Mouse (Mus musculus) thymus, postnatal 10 days (tissue): ENCODE measurements around the gene Mum1.

Experiments used
- DNase-seq, 2 experiments: peaks; one replicate each; pipeline ENCODE4 v3.0.0; 2021; ENCODE audit warnings: low spot score in 2 of 2

Gene Mum1

GRCm38 (mm10) chr10:80250573-80250972 lies 24.3 kb downstream of the Mum1 start:
- no peak for DNase-seq

DNA sequence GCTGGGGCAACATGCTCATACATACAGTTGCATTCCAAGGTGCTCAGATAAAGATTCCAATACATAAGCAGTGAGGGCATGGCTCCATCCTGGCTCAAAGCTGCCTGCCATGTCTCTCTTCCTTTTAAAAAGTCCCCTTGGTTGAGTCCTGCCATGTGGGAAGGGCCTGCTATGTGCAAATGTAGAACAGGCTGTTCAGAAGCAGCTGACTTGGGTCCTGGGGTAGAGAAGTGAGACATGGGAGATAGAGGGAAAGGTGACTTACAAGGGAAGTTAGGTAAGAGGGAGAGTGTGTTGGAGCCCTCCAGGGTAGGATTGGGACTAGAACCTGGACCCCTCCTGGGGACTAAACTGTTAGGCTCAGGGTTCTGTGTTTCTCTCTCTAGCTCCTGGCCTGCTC lies 25.8 kb downstream of the Mum1 start:
- no peak for DNase-seq

- no peak for DNase-seq
These were observed 26.4 kb downstream of the Mum1 start for GRCm38 (mm10) chr10:80252493-80253274.

GRCm38 (mm10) chr10:80253551-80253950 lies 27.3 kb downstream of the Mum1 start:
- no peak for DNase-seq

GRCm38 (mm10) chr10:80254331-80255297 lies 28.4 kb downstream of the Mum1 start:
- DNase-seq, result no peak

DNA sequence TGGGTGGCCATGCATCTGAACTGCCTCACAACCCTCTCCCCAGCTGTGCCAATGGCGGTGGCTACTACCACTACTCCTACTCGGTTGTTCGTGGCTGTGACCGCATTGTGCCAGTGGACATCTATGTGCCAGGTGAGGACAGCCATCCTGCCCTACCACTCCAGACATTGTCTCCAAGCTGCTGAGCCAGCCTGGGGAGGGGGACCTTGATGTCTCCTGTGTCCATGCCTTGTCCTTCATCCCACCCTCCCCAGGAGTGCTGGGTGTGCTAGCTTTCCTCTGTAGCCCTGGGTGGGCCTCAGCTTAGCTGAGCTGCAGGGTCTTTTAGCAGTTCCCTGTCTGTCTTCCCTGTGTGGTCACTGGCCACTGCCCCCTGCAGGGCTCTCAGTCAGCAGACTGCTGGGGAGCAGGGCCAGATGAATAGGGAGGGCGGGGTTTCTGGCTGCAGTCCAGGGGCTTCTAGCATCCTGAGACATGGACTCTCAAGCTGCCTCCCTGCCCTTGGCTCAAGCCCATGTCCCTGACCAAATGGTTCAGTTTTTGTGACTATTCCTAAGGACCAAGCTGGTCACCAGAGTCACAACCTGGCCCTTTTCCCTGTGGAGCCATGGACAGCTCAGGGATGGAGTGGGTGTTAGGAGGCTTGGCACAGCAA lies 29.8 kb downstream of the Mum1 start:
- no peak for DNase-seq

DNA sequence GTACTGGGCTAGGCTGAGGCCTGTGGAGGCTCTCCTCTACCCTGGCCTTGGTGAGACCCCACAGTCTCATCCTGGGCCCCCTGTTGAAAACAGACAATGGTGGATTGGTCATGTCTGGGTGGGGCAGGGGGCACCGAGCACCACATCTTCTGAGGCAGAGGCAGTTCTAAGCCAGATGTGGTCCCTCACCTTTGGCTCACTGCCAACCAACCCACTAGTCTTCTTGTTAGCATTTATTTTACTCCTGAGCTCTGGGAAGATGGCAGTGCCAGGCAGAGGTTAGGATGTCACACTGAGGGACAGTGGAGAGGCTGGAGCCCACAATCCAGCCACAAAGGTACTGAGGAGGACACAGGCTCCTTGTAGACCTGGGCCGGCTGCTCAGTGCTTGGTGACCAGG lies 31.7 kb downstream of the Mum1 start:
- no peak for DNase-seq

DNA sequence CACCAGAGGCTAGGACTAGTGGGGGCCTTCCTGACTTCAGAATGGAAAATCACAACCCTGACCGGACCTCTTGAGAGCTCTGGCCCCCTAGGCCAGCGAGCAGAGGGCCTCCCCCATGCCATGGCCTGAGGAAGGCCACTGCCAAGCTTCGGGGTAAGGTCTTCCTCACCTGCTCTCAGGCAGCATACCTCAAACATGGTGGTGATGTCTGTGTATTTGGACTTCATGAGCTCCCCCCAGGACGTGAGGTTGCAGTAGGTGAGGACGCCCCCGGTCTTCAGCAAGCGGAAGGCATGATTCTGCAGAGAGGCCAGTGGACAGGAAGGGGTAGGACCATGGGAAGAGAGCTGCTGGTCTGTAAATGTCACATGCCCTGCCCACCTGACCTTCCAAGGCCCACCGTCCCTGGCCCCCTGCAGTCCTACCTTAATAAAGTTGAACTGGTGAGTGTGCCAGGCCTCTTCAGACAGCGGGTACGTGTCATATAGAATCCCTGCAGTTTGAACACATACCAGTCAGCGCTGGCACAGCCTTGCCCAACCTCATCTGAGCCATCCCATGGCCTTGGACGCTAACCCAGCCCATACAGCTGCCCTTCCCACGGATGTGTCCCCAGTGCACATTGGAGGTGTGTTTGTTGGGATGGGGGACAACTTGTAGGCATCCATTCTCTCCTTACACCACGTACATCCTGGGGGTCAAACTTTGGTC lies 32.7 kb downstream of the Mum1 start:
- DNase-seq, result no peak

GRCm38 (mm10) chr10:80259463-80259805 lies 33.2 kb downstream of the Mum1 start:
- no peak for DNase-seq

- no peak for DNase-seq
These were observed 33.8 kb downstream of the Mum1 start for GRCm38 (mm10) chr10:80259861-80260641.

DNA sequence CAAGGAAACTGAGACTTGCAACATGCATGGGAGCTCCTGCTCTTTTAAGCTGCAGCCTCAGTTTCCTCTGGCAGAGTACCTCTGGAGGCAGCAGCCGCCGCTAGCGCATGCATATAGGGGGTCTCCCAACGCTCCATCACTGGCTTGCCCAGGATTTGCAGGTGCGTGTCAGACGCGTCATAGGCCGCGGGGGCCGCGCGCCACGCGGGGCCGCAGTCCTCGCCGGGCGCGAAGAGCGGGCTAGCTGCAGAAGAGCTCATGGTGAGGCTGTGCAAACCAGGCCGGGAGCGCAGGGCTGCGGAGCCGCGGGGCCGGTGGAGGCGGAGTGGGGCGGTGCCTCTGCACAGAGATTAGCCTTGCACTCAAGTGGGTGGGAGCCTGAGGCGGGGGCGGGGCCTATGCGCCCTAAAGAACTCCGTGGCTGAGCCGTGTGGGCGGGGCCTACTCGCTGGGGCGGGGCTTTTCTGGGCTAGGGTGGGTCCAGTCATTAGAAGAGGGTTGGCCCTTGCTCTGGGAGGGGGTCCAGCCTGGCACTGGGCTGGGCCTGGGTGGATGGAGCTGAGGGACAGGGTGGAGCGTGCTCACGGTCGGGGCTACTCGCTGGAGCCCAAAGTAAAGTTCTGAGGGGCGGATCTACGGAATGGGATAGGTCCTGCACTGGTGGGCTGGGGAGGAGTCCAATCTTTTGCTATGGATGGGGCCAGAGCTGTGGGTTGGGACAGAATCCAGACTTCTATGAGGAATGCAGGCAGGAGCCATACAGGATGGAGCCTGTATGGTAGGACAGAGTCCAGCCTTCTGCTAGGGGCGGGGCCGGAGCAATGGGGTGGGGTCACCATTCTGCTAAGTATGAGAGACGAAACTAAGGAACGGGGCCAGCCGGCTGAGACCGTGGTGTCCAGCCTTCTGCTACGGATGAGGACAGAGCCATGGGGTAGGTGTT lies 34.7 kb downstream of the Mum1 start, which contains the start of the genes Gamt and Dazap1:
Gene Gamt, minus strand, starts transcription at position 371 of the 943 bp plus-strand sequence.
Gene Dazap1, plus strand, starts transcription at position 845 of the 943 bp plus-strand sequence.
- DNase-seq, result peak; percentile 79 to 86

DNA sequence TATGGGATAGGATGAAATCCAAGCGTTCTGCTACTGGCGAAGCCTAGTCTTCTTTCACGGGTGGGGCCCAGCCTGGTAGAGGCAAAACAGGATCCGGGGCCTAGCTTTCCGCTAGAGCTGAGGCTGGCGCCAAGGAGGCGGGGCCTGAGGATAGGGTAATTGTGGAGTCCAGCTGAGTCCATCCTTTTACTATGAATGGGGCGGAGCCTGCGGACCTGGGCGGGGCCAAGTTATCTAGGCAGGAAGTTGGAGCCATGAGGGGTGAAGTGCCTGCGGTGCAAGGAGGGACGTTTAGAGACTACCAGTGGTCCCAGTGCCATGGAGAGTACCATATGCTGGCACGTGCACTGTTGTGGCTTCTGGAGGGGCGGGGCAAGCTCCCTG lies 35.3 kb downstream of the Mum1 start:
- peak; percentile 49 to 58 for DNase-seq

DNA sequence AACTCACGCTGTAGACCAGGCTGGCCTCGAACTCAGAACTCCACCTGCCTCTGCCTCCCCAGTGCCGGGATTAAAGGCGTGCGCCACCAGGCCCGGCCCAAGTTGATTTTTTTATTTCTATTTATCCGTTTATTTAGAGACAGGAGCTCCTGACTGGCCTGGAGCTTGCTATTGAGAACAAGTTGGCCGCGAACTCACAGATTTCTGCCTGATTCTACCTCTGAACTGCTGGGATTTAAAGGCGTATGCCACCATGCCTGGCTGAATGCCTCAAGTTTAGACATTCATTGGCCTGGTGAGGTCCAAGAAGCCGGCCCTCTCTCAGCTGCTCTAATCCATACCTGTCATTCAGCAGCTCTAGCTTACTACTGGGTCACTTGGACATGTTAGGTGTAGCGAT lies 35.9 kb downstream of the Mum1 start:
- DNase-seq, result no peak

- no peak for DNase-seq
These were observed 36.6 kb downstream of the Mum1 start for GRCm38 (mm10) chr10:80262776-80263365.

- peak; percentile 99 for DNase-seq
These were observed 38.3 kb downstream of the Mum1 start for GRCm38 (mm10) chr10:80264341-80265148.

- no peak for DNase-seq
These were observed 38.9 kb downstream of the Mum1 start for GRCm38 (mm10) chr10:80265149-80265486.

DNA sequence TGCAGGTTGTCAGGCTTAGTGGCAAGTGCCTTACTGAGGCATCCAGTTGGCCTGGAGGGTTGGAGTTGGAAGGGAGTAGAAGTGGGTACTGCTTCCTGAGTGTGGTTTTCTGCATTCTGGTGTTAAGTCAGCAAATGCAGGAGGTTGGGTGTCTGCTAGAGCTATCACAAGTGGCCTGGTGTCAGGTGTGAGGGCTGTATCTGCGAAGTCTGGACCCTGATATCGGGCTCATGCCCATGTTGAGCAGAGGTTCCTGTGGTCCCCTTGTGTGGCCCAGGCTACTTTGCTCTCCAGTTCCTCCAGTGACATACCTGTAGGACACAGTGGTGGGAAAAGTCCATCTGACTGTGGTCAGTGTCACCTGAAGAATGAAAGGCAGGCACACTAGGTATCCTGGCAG lies 43.9 kb downstream of the Mum1 start:
- no peak for DNase-seq

GRCm38 (mm10) chr10:80270734-80271181 lies 44.5 kb downstream of the Mum1 start:
- no peak for DNase-seq
